Mouse (Mus musculus): ENCODE results near the gene Sntg2.

GRCm38 (mm10) chr12:30208527-30208926, 164.6 kb downstream of the Sntg2 start:
- TF ChIP-seq GATA1 (IDR thresholded peaks at IDR 0.05; ENCODE audit: borderline replicate concordance, low read length) (no peak), FLI1 (IDR thresholded peaks at IDR 0.05; ENCODE audit: low read length) (no peak)

Data from megakaryocyte, embryonic 14.5 days (primary cell).